Mouse (Mus musculus) small intestine, adult 2 months (tissue): Measurements from ENCODE around the gene Ttc4. TPM values are rescaled to one million over a fixed set of nuclear protein-coding genes. Genes with fewer than 3 reads are reported as not detected.

Experiments
- H3K27ac ChIP-seq: fragments of 200-500 bp; 2 replicates; pipeline ENCODE4 v1.5.1; 2012; ENCODE audit warnings: low read depth, low read length, control low read depth, inconsistent platforms; ENCODE audit not compliant: insufficient read depth
- H3K27me3 ChIP-seq: fragments of 200-500 bp; 2 replicates; pipeline ENCODE4 v1.6.1; 2012; ENCODE audit warnings: mild to moderate bottlenecking, moderate library complexity, low read length, inconsistent platforms; ENCODE audit not compliant: control insufficient read depth, insufficient read depth
- H3K36me3 ChIP-seq: fragments of 200-500 bp; 2 replicates; pipeline ENCODE4 v1.6.1; 2012; ENCODE audit warnings: mild to moderate bottlenecking, low read length, control low read depth, inconsistent platforms; ENCODE audit not compliant: control insufficient read depth, insufficient read depth
- H3K4me1 ChIP-seq: fragments of 200-500 bp; 2 replicates; pipeline ENCODE4 v1.6.1; 2012; ENCODE audit warnings: low read length, inconsistent platforms, mixed read lengths; ENCODE audit not compliant: control insufficient read depth, insufficient read depth, insufficient read length
- H3K4me3 ChIP-seq: fragments of 200-500 bp; 2 replicates; pipeline ENCODE4 v1.5.1; 2012; ENCODE audit warnings: low read depth, mild to moderate bottlenecking, control low read depth, inconsistent platforms, low read length, moderate library complexity
- CTCF ChIP-seq: fragments of 200-500 bp; IDR thresholded peaks from 2 replicates; pipeline ENCODE4 v1.5.1; 2012; ENCODE audit warnings: low read depth, mild to moderate bottlenecking, control low read depth, inconsistent platforms, low read length, moderate library complexity, mixed read lengths; ENCODE audit not compliant: insufficient replicate concordance, insufficient read length; ENCODE audit errors: extremely low read depth
- POLR2A ChIP-seq: fragments of 200-500 bp; IDR thresholded peaks from 2 replicates; pipeline ENCODE4 v1.6.1; 2012; ENCODE audit warnings: low read depth, mild to moderate bottlenecking, control low read depth, inconsistent platforms, low read length, moderate library complexity
- WGBS: fragments of 180-500 bp; shearing (Covaris S2); methylation state at CpG from one replicate; pipeline ENCODE4 v1.1.7; 2018; 5-methylcytosine and 5-hydroxymethylcytosine counted together
- polyA plus RNA-seq: library from polyadenylated mRNA; depleted of rRNA; stranded (reverse); fragments of >200 nt; gene quantifications from 2 replicates; pipeline ENCODE4 v1.2.3, GENCODE M21; 2012

The Ttc4 gene
- polyA plus RNA-seq, 1 experiment, result 41.4 TPM

GRCm38 (mm10) chr4:106666546-106666945 lies 12.2 kb downstream of the Ttc4 start:
- TF ChIP-seq CTCF (no peak), POLR2A (no peak)
- WGBS, result 100% methylated on average over 2 of the region's 2 CpGs
- H3K27me3 ChIP-seq, result no peaks in the 10 kb centered on the region
- no peaks in the 10 kb centered on the region for H3K4me1 ChIP-seq
- no peak overlapping the region for H3K27ac ChIP-seq
- peaks cover 87% of the 10 kb centered on the region for H3K36me3 ChIP-seq
- no peak overlapping the region for H3K4me3 ChIP-seq

- TF ChIP-seq CTCF (no peak), POLR2A (no peak)
- Histone ChIP-seq H3K27me3 (no peaks in the 10 kb centered on the region), H3K4me1 (no peaks in the 10 kb centered on the region), H3K36me3 (peaks cover 87% of the 10 kb centered on the region), H3K4me3 (no peak overlapping the region), H3K27ac (no peak overlapping the region)
- 90% methylated on average over 10 of the region's 10 CpGs for WGBS
These were observed 13.1 kb downstream of the Ttc4 start for GRCm38 (mm10) chr4:106665673-106666072.

- Histone ChIP-seq H3K36me3 (peaks cover 85% of the 10 kb centered on the region), H3K4me3 (no peak overlapping the region), H3K27ac (no peak overlapping the region), H3K27me3 (no peaks in the 10 kb centered on the region), H3K4me1 (no peaks in the 10 kb centered on the region)
- 90% methylated on average over 2 of the region's 2 CpGs for WGBS
- no peak for TF ChIP-seq CTCF
- TF ChIP-seq POLR2A, result no peak
These were observed 13.5 kb downstream of the Ttc4 start for GRCm38 (mm10) chr4:106665269-106665668.

DNA sequence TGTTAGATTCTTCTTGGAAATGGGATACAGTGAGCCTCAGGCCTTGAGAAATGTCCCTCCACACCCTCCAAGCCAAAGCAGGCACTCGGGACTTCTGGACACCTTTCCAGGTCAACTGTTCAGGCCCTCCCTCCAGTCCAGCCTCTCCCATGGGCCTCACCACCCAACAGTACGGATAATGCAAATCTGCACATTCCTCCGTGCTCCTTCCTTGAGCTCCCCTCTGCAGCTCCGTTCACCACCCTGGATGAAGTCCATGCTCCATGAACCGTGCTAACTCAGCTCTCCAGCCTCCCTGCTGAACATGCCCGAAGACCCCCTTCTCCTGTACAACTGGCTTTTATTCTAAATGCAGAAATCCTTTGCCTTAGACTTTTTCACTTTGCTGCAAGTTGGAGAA lies 14.0 kb downstream of the Ttc4 start:
- no peaks in the 10 kb centered on the region for H3K4me1 ChIP-seq
- no peak for TF ChIP-seq CTCF
- TF ChIP-seq POLR2A, result no peak
- no peak overlapping the region for H3K4me3 ChIP-seq
- H3K27me3 ChIP-seq, result no peaks in the 10 kb centered on the region
- 94% methylated on average over 6 of the region's 6 CpGs for WGBS
- H3K27ac ChIP-seq, result no peak overlapping the region
- H3K36me3 ChIP-seq, result peaks cover 85% of the 10 kb centered on the region

- Histone ChIP-seq H3K27me3 (no peaks in the 10 kb centered on the region), H3K4me3 (no peak overlapping the region), H3K36me3 (peaks cover 81% of the 10 kb centered on the region), H3K27ac (no peak overlapping the region), H3K4me1 (no peaks in the 10 kb centered on the region)
- TF ChIP-seq POLR2A, result no peak
- TF ChIP-seq CTCF, result no peak
- 81% methylated on average over 5 of the region's 5 CpGs for WGBS
These were observed 14.7 kb downstream of the Ttc4 start for GRCm38 (mm10) chr4:106663956-106664470.

DNA sequence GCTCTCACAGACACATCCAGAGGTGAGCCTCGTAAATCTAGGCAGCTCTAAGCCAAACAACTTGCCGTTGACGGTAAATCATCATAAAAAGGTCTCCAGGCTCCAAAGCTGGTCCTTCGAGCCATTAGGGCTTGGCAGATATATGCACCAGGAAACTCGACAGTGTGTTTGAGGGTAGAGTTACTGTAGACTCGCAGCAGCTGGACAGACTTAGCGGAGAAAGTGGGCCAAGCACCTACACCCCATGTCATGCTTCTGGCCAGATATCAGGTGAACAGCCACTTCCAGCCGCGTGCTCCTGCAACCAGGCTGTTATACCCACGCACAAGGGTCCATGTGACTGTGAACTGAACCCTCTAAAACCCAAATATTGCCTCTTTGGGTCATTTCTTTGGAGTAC lies 23.1 kb downstream of the Ttc4 start:
- WGBS, result 76% methylated on average over 10 of the region's 10 CpGs
- no peak overlapping the region for H3K27ac ChIP-seq
- TF ChIP-seq CTCF (no peak), POLR2A (no peak)
- peaks cover 6% of the 10 kb centered on the region; the same call in 1 of the 2 replicates for H3K4me1 ChIP-seq
- H3K4me3 ChIP-seq, result no peak overlapping the region
- peaks cover 15% of the 10 kb centered on the region for H3K36me3 ChIP-seq
- no peaks in the 10 kb centered on the region for H3K27me3 ChIP-seq

DNA sequence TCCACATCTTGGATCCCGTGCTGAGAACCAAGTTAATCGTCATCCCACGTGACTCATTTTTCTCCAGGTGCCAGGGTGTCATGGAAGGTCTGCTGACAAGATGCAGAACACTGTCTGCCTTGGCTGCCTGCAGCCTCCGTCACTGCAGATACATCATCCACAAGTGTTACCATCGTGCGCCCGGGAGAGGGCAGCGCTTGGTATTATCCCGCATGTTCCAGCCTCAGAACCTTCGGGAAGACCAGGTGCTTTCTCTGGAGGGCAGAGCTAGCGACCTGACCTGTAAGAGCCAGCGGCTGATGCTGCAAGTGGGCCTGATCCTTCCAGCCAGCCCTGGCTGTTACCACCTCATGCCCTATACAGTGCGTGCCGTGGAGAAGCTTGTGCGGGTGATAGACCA lies 25.7 kb downstream of the Ttc4 start:
- no peaks in the 10 kb centered on the region for H3K27me3 ChIP-seq
- peaks cover 6% of the 10 kb centered on the region; the same call in 1 of the 2 replicates for H3K4me1 ChIP-seq
- no peak overlapping the region for H3K4me3 ChIP-seq
- peaks cover 4% of the 10 kb centered on the region; the same call in 1 of the 2 replicates for H3K36me3 ChIP-seq
- no peak for TF ChIP-seq CTCF
- no peak for TF ChIP-seq POLR2A
- H3K27ac ChIP-seq, result no peak overlapping the region
- WGBS, result 93% methylated on average over 15 of the region's 15 CpGs
